Mouse (Mus musculus): ENCODE measurements around the gene Tbc1d5.
"Not testable (repeated sequence)": the region's sequence is repeated elsewhere in the genome, so short reads cannot be mapped to it uniquely, and the experiment has no call there.

Tbc1d5 gene

GRCm38 (mm10) chr17:50737068-50737467 lies 442.1 kb downstream of the Tbc1d5 start:
- no peak for DNase-seq

- peak; percentile 20 for DNase-seq
Observed at GRCm38 (mm10) chr17:50735955-50736533, 443.1 kb downstream of the Tbc1d5 start.

GRCm38 (mm10) chr17:50735382-50735954 lies 443.7 kb downstream of the Tbc1d5 start:
- no peak for DNase-seq

- DNase-seq: no peak
Observed at GRCm38 (mm10) chr17:50734781-50735180, 444.4 kb downstream of the Tbc1d5 start.

GRCm38 (mm10) chr17:50733390-50733789 lies 445.8 kb downstream of the Tbc1d5 start:
- DNase-seq: peak; percentile 16

GRCm38 (mm10) chr17:50731876-50732275 lies 447.3 kb downstream of the Tbc1d5 start:
- DNase-seq: no peak

GRCm38 (mm10) chr17:50730896-50731295 lies 448.3 kb downstream of the Tbc1d5 start:
- DNase-seq: no peak

- no peak for DNase-seq
Observed at GRCm38 (mm10) chr17:50729577-50729976, 449.6 kb downstream of the Tbc1d5 start.

GRCm38 (mm10) chr17:50729031-50729430 lies 450.1 kb downstream of the Tbc1d5 start:
- DNase-seq: no peak

DNA sequence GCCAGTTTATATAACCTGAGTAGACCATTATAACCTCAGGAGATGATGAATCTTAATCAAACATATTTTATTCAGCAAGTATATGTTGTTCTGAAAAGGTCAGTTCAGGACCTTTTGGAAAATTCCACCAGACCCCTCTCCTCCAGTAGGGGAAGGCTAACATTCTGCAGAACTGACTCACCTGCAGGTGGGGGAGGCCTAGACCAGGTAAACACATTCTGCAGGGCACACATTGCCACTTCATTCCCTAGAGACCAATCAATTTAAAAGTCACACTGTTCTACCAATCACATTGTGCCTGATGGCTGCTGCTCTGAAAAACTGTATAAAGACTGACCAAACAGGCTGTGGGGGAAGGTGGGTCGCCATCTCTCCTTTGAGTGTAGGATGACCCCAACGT lies 452.9 kb downstream of the Tbc1d5 start:
- no peak for DNase-seq

DNA sequence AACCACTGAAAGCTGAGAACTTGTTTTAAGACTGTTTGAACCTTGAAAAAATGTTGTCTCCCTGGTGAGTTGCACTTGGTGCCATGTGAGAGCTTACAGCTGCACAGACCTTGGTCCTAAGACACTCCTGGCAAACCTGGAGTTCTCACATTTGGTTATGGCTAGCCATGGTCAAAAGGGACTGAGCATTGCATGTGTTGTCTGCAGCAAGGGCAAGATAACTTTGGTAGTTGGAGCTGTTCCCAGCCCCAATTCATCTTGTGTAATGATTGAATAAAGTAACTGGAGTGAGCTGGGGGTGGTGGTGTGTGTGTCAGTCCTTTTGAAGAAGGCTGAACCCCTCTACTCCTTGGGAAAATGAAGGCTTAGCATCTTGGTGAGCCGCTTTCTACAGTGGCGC lies 454.8 kb downstream of the Tbc1d5 start:
- no peak for DNase-seq

DNA sequence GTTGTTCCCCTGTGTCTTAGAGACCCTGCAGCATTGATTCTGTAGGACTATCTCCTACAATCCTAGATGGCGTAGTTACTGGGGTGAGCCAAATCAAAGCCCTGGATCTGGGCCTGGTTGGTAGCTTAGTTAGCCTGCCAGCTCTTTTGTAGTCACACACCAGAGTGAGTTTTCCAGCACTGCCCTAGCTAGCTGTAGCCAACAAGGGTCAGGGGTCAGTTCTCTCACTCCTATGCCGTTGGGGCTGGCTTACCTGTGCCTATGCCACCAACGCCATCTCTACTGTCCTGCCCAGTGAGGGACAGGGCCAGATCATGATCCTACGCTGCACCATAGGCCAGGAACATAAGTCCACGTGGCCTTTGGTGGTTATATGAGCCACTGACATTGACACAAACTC lies 461.6 kb downstream of the Tbc1d5 start:
- no peak for DNase-seq

- DNase-seq: no peak
Observed at GRCm38 (mm10) chr17:50710497-50711222, 468.5 kb downstream of the Tbc1d5 start.

- DNase-seq: not testable (repeated sequence)
Observed at GRCm38 (mm10) chr17:50698410-50698809, 480.7 kb downstream of the Tbc1d5 start.

- DNase-seq: peak; percentile 69
Observed at GRCm38 (mm10) chr17:50688135-50688534, 491.0 kb downstream of the Tbc1d5 start.

DNA sequence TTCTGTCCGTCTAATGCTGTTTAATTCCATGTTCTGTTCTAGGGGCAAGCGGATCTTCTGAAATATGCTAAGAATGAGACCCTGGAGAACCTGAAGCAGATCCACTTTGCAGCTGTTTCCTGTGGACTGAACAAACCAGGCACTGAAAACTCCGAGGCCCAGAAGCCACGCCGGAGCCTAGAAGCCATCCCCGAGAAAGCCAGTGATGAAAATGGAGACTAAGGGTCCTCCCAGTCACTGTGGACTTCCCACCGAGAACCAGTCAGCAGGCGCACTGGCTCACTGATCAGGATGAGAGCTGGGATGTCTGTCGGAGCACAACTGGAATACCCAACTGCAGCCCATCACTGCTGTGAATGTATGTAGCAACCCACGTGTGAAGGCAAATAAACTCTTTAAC lies 491.5 kb downstream of the Tbc1d5 start:
- no peak for DNase-seq

GRCm38 (mm10) chr17:50684960-50685645 lies 494.0 kb downstream of the Tbc1d5 start:
- no peak for DNase-seq

Data from cerebellum, adult 8-10 months (tissue).